ENCODE assay signal across 11 mouse cellular contexts in genomic region chr2:156857835-156858234, GRCm38 (mm10). TPM values are rescaled to one million over a fixed set of nuclear protein-coding genes. Genes with fewer than 3 reads are reported as not detected.
DNase-seq lines count a peak whose midpoint lies in the region; ATAC-seq lines count a peak whose summit lies in the region.
"Had no signal": no experiment of that assay in that cellular context is flagged by ENCODE, and none has a peak within 500 bp of the region (broad histone marks: within the 10 kb centered on the region; RNA-seq: fewer than 3 reads in every experiment).

Gene 4930518I15Rik (minus strand): TSS chr2:156857946.

- no peaks in the 10 kb centered on the region for H3K9me3 ChIP-seq in heart, embryonic 14.5 days (ENCODE audit: control insufficient read depth, low read length)
- H3K9me3 ChIP-seq in megakaryocyte, embryonic 14.5 days = no peaks in the 10 kb centered on the region
- H3K9me3 ChIP-seq in liver, embryonic 16.5 days (replicated peaks; ENCODE audit: control insufficient read depth, low read length) = no peaks in the 10 kb centered on the region
- H3K9me3 ChIP-seq in hindbrain, embryonic 11.5 days (ENCODE audit: control insufficient read depth, low read length) = no peaks in the 10 kb centered on the region
- H3K9me3 ChIP-seq: liver, embryonic 13.5 days had no signal

- H3K36me3 ChIP-seq in heart, embryonic 14.5 days (ENCODE audit: control insufficient read depth, insufficient read depth, low read length) = peaks cover 41% of the 10 kb centered on the region
- H3K36me3 ChIP-seq in megakaryocyte, embryonic 14.5 days (replicated peaks; ENCODE audit: low read length) = peaks cover 33% of the 10 kb centered on the region
- no peaks in the 10 kb centered on the region; the same call in none of the 2 replicates for H3K36me3 ChIP-seq in liver, embryonic 16.5 days (ENCODE audit: control insufficient read depth, insufficient read depth)
- 0 out of 2 replicates have a peak, but pooled peaks cover 2% of the 10 kb centered on the region for H3K36me3 ChIP-seq in hindbrain, embryonic 11.5 days (ENCODE audit: control insufficient read depth, insufficient read depth, low read length)

- peak within 1 kb of the TSS; percentile 60 for H3K4me2 ChIP-seq in heart, embryonic 14.5 days (ENCODE audit: low read length)
- no peak within 1 kb of the TSS for H3K4me2 ChIP-seq in liver, embryonic 16.5 days (ENCODE audit: low read depth, low read length)
- no peak within 1 kb of the TSS for H3K4me2 ChIP-seq in hindbrain, embryonic 11.5 days (replicated peaks; ENCODE audit: low read depth, low read length)
- H3K4me2 ChIP-seq: liver, embryonic 13.5 days had no signal

- ATAC-seq in heart, embryonic 14.5 days (ENCODE audit: insufficient number of reproducible peaks, insufficient read depth, low FRiP score, low read depth) = no peak
- ATAC-seq in megakaryocyte, adult 5-6 weeks (ENCODE audit: poor library complexity, severe bottlenecking) = no peak
- ATAC-seq in liver, embryonic 16.5 days (ENCODE audit: low read depth) = no peak
- no peak for ATAC-seq in hindbrain, embryonic 11.5 days (ENCODE audit: low FRiP score)

- peaks cover 5 to 26% of the 10 kb centered on the region in 2 experiments for H3K4me1 ChIP-seq in heart, embryonic 14.5 days (ENCODE audit: control insufficient read depth in 2 of 2, insufficient read depth in 2 of 2, low read length in 2 of 2)
- H3K4me1 ChIP-seq in megakaryocyte, embryonic 14.5 days = peaks cover 23% of the 10 kb centered on the region
- peaks cover 2% of the 10 kb centered on the region; the same call in 1 of the 2 replicates for H3K4me1 ChIP-seq in brown adipose tissue, adult 24 weeks (ENCODE audit: control insufficient read depth, insufficient read depth, insufficient read length, low read length)
- peaks cover 6% of the 10 kb centered on the region for H3K4me1 ChIP-seq in liver, embryonic 16.5 days (ENCODE audit: control insufficient read depth, low read depth, low read length)
- no peaks in the 10 kb centered on the region for H3K4me1 ChIP-seq in hindbrain, embryonic 11.5 days (replicated peaks; ENCODE audit: control insufficient read depth, insufficient read depth, low read length)

- 88% methylated on average over 2 of the region's 2 CpGs for WGBS in heart, embryonic 14.5 days
- 79% methylated on average over 2 of the region's 2 CpGs for WGBS in liver, embryonic 16.5 days (ENCODE audit: insufficient replicate concordance)
- 90% methylated on average over 2 of the region's 2 CpGs for WGBS in hindbrain, embryonic 11.5 days

- H3K27me3 ChIP-seq in heart, embryonic 14.5 days (ENCODE audit: control insufficient read depth, insufficient read depth, low read length) = no peaks in the 10 kb centered on the region
- no peaks in the 10 kb centered on the region for H3K27me3 ChIP-seq in megakaryocyte, embryonic 14.5 days (replicated peaks)
- no peaks in the 10 kb centered on the region for H3K27me3 ChIP-seq in liver, embryonic 16.5 days (ENCODE audit: control insufficient read depth, insufficient read depth, low read depth, low read length)
- H3K27me3 ChIP-seq in hindbrain, embryonic 11.5 days (ENCODE audit: control insufficient read depth, insufficient read depth, low read length) = no peaks in the 10 kb centered on the region
- H3K27me3 ChIP-seq: liver, embryonic 13.5 days had no signal

- H3K27ac ChIP-seq in heart, embryonic 14.5 days (replicated peaks in 1 of 2; ENCODE audit: control insufficient read depth in 1 of 2, insufficient read depth in 1 of 2, low read depth in 2 of 2, low read length in 2 of 2) = peak within 1 kb of the TSS; percentile 56 to 72
- 0 out of 2 replicates have a peak within 1 kb of the TSS, but pooled peaks have one; percentile 47 for H3K27ac ChIP-seq in brown adipose tissue, adult 24 weeks (replicated peaks; ENCODE audit: low read depth, low read length)
- H3K27ac ChIP-seq in liver, embryonic 16.5 days (ENCODE audit: low read length) = peak within 1 kb of the TSS; percentile 58; the same call in 1 of the 2 replicates
- no peak within 1 kb of the TSS for H3K27ac ChIP-seq in hindbrain, embryonic 11.5 days (ENCODE audit: low read depth, low read length)
- H3K27ac ChIP-seq: liver, embryonic 13.5 days had no signal

- DNase-seq in heart, adult 18-20 months = no peak
- no peak for DNase-seq in hindbrain, embryonic 11.5 days (ENCODE audit: low spot score)
- no peak for DNase-seq in layer of hippocampus, adult 8-10 months (ENCODE audit: low spot score in 2 of 2)
- DNase-seq: kidney, postnatal 25 days; liver, embryonic 13.5 days; right cerebral cortex, postnatal 4 days had no signal

- peak within 1 kb of the TSS in 1 of 2 experiments; percentile 19; a peak in 1 of 4 replicates for H3K4me3 ChIP-seq in heart, embryonic 14.5 days (ENCODE audit: control insufficient read depth in 1 of 2, insufficient read depth in 1 of 2, low read depth in 1 of 2, low read length in 2 of 2)
- peak within 1 kb of the TSS; percentile 11 for H3K4me3 ChIP-seq in megakaryocyte, embryonic 14.5 days (replicated peaks)
- H3K4me3 ChIP-seq in brown adipose tissue, adult 24 weeks (ENCODE audit: insufficient read depth, low read depth, low read length) = no peak within 1 kb of the TSS
- H3K4me3 ChIP-seq in liver, embryonic 16.5 days (ENCODE audit: low read depth, low read length) = no peak within 1 kb of the TSS
- H3K4me3 ChIP-seq in hindbrain, embryonic 11.5 days (ENCODE audit: low read depth, low read length) = no peak within 1 kb of the TSS
- H3K4me3 ChIP-seq: liver, embryonic 13.5 days had no signal

- peak within 1 kb of the TSS; percentile 62 for H3K9ac ChIP-seq in heart, embryonic 14.5 days (ENCODE audit: low read length)
- no peak within 1 kb of the TSS for H3K9ac ChIP-seq in liver, embryonic 16.5 days (ENCODE audit: low read depth, low read length)
- H3K9ac ChIP-seq in hindbrain, embryonic 11.5 days (ENCODE audit: low read depth, low read length) = no peak within 1 kb of the TSS
- H3K9ac ChIP-seq: liver, embryonic 13.5 days had no signal

RNA-seq across cellular contexts. Expression of gene 4930518I15Rik, which starts in this region (rescaled TPM):
- polyA plus RNA-seq in heart, embryonic 14.5 days (2014; fragmentation: Nextera tagmentation; extraction: Ambion mirVana) = 3.9 and 6.2 TPM in 2 replicates
- under 1 TPM; 0.49 to 0.60 TPM for total RNA-seq in heart, adult 18-20 months (2021)
- polyA plus RNA-seq in megakaryocyte, embryonic 14.5 days (2012; ENCODE audit: insufficient read depth, low replicate concordance) = 0.13 TPM in 1 of 2 replicates, not detected in the other
- total RNA-seq in megakaryocyte, adult 5-6 weeks (2015) = 1.4 and 2.4 TPM in 2 replicates
- total RNA-seq in megakaryocyte, adult 5-6 weeks (2017) = 1.5 and 1.9 TPM in 2 replicates
- polyA plus RNA-seq in brown adipose tissue, adult 24 weeks (2012; ENCODE audit: insufficient read depth, insufficient read length, missing spikeins) = 0.83 and 1.3 TPM in 2 replicates
- 2.1 and 2.6 TPM in 2 replicates for polyA plus RNA-seq in liver, embryonic 16.5 days (2015; fragmentation: Nextera tagmentation; extraction: Ambion mirVana)
- polyA plus RNA-seq in hindbrain, embryonic 11.5 days (2014; fragmentation: Nextera tagmentation; extraction: Ambion mirVana) = 5.9 and 8.6 TPM in 2 replicates
- total RNA-seq in layer of hippocampus, adult 8-10 months (2022) = 1 to 10 TPM; 2.6 to 4.2 (median 3.9) TPM
